Comparison of ENCODE assay signal across 10 mouse cellular contexts in the genomic region with DNA sequence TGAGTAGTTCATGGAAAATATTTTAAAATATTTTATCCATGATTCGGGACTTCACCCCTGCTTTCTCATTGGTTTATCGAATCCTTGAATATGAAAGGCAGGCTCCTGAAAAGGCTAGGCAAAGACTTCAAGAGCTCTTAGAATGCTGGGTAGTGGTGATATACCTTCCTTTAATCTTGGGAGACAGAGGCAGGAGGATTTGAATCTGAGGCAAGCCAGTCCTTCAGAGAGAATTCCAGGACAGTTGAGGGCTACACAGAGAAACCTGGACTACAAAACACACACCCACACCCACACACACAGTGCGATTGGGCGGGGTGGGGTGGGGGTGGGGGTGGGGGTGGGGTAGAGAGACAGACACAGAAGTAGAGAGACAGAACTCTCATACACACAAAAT. TPM values are rescaled to one million over a fixed set of nuclear protein-coding genes. Genes with fewer than 3 reads are reported as not detected.
DNase-seq lines count a peak whose midpoint lies in the region; ATAC-seq and TF ChIP-seq lines count a peak whose summit lies in the region.
"Had no signal": no experiment of that assay in that cellular context is flagged by ENCODE, and none has a peak within 500 bp of the region (broad histone marks: within the 10 kb centered on the region; RNA-seq: fewer than 3 reads in every experiment).

No protein-coding gene starts in this region.

- TF ChIP-seq RAD21 in CH12.LX (IDR thresholded peaks at IDR 0.05; ENCODE audit: low read depth, low read length) = no peak

- peaks cover 33% of the 10 kb centered on the region for H3K4me1 ChIP-seq in heart, embryonic 13.5 days
- peaks cover 3 to 31% of the 10 kb centered on the region in 2 experiments; a peak in 3 of 4 replicates for H3K4me1 ChIP-seq in CH12.LX (ENCODE audit: control insufficient read depth in 1 of 2, insufficient read depth in 2 of 2)
- peaks cover 12% of the 10 kb centered on the region for H3K4me1 ChIP-seq in embryonic facial prominence, embryonic 14.5 days (ENCODE audit: control insufficient read depth, insufficient read depth, low read length)
- H3K4me1 ChIP-seq in liver, embryonic 11.5 days (replicated peaks; ENCODE audit: control insufficient read depth, insufficient read depth, low read length) = peaks cover 11% of the 10 kb centered on the region

- no peaks in the 10 kb centered on the region for H3K27me3 ChIP-seq in heart, embryonic 13.5 days (replicated peaks)
- H3K27me3 ChIP-seq in CH12.LX (replicated peaks) = no peaks in the 10 kb centered on the region
- H3K27me3 ChIP-seq in embryonic facial prominence, embryonic 14.5 days (replicated peaks; ENCODE audit: control insufficient read depth, insufficient read depth, low read length) = no peaks in the 10 kb centered on the region
- H3K27me3 ChIP-seq in liver, embryonic 11.5 days (replicated peaks; ENCODE audit: control insufficient read depth, insufficient read depth, low read length) = no peaks in the 10 kb centered on the region

- H3K4me3 ChIP-seq in heart, embryonic 13.5 days = no peak overlapping the region
- H3K4me3 ChIP-seq in CH12.LX (replicated peaks in 1 of 3; ENCODE audit: low read depth in 2 of 3, low read length in 2 of 3, poor library complexity in 1 of 3) = no peak overlapping the region
- peak overlapping the region; percentile 47 for H3K4me3 ChIP-seq in embryonic facial prominence, embryonic 14.5 days (ENCODE audit: low read depth, low read length)
- peak overlapping the region; percentile 16; the same call in 1 of the 2 replicates for H3K4me3 ChIP-seq in liver, embryonic 11.5 days (ENCODE audit: low read depth, low read length)

- peak overlapping the region; percentile 70 for H3K4me2 ChIP-seq in heart, embryonic 13.5 days
- peak overlapping the region; percentile 93 for H3K4me2 ChIP-seq in CH12.LX (ENCODE audit: insufficient read depth, low read depth, poor library complexity, severe bottlenecking)
- peak overlapping the region; percentile 84 for H3K4me2 ChIP-seq in embryonic facial prominence, embryonic 14.5 days (ENCODE audit: low read depth, low read length)
- peak overlapping the region; percentile 60 for H3K4me2 ChIP-seq in liver, embryonic 11.5 days

- in situ Hi-C loops in CH12.LX (cut with MboI; ENCODE audit: low pct_ligation_motif_present, low pct_unique_long_range_greater_than_20kb, low sequenced_read_pairs) = no loop called here

- 9% methylated on average over 4 of the region's 4 CpGs for WGBS in heart, embryonic 13.5 days
- 2% methylated on average over 4 of the region's 4 CpGs for WGBS in embryonic facial prominence, embryonic 14.5 days
- 5% methylated on average over 4 of the region's 4 CpGs for WGBS in liver, embryonic 11.5 days

- DNase-seq in heart, adult 8-10 months (ENCODE audit: low spot score) = no peak
- DNase-seq in CH12.LX (ENCODE audit: extremely low read depth) = no peak
- no peak for DNase-seq in embryonic facial prominence, embryonic 14.5 days (ENCODE audit: low spot score)
- DNase-seq in liver, embryonic 11.5 days (ENCODE audit: low spot score) = no peak
- DNase-seq in adrenal gland, postnatal 36 days = no peak
- DNase-seq in gastrocnemius, adult 8-10 months (ENCODE audit: low spot score in 2 of 2) = no peak
- DNase-seq: lung, adult 18-20 months had no signal

- no peak for ATAC-seq in heart, embryonic 13.5 days (ENCODE audit: extremely low read depth, insufficient number of reproducible peaks, low FRiP score, low TSS enrichment)
- no peak for ATAC-seq in embryonic facial prominence, embryonic 14.5 days (ENCODE audit: low read depth)
- ATAC-seq in liver, embryonic 11.5 days (replicated peaks; ENCODE audit: low FRiP score) = no peak
- no peak for ATAC-seq in megakaryocyte-erythroid progenitor cell, adult 5-6 weeks (replicated peaks; ENCODE audit: low FRiP score, low TSS enrichment, poor library complexity, severe bottlenecking)

- dilution Hi-C loops in CH12.LX (cut with MboI; ENCODE audit: extremely low pct_ligation_motif_present, extremely low pct_unique_long_range_greater_than_20kb, low sequenced_read_pairs) = loop anchor here (10.0 kb wide), 1 partner anchor 53 kb away; a partner anchor contains a TSS

- TF ChIP-seq EP300 in CH12.LX (IDR thresholded peaks at IDR 0.05; ENCODE audit: low read length) = no peak

- H3K27ac ChIP-seq in heart, embryonic 13.5 days (replicated peaks) = peak overlapping the region; percentile 98
- peak overlapping the region; percentile 80 for H3K27ac ChIP-seq in CH12.LX (ENCODE audit: insufficient read depth, low read depth)
- peak overlapping the region; percentile 100 for H3K27ac ChIP-seq in embryonic facial prominence, embryonic 14.5 days (replicated peaks; ENCODE audit: low read depth, low read length)
- H3K27ac ChIP-seq in liver, embryonic 11.5 days (ENCODE audit: low read depth, low read length) = peak overlapping the region; percentile 100

- no peaks in the 10 kb centered on the region for H3K79me2 ChIP-seq in CH12.LX (replicated peaks; ENCODE audit: control insufficient read depth, extremely low read depth, insufficient read depth, poor library complexity, severe bottlenecking)

- peak overlapping the region; percentile 68 for H3K9ac ChIP-seq in heart, embryonic 13.5 days
- H3K9ac ChIP-seq in CH12.LX (ENCODE audit: insufficient read depth, low read depth) = peak overlapping the region; percentile 90
- peak overlapping the region; percentile 61; the same call in 1 of the 2 replicates for H3K9ac ChIP-seq in embryonic facial prominence, embryonic 14.5 days (ENCODE audit: low read depth, low read length)
- peak overlapping the region; percentile 74 for H3K9ac ChIP-seq in liver, embryonic 11.5 days (ENCODE audit: low read depth, low read length)

- H3K9me3 ChIP-seq in heart, embryonic 13.5 days = no peaks in the 10 kb centered on the region
- H3K9me3 ChIP-seq in CH12.LX (replicated peaks; ENCODE audit: low read length) = no peaks in the 10 kb centered on the region
- no peaks in the 10 kb centered on the region for H3K9me3 ChIP-seq in embryonic facial prominence, embryonic 14.5 days (ENCODE audit: control insufficient read depth, low read length)
- no peaks in the 10 kb centered on the region for H3K9me3 ChIP-seq in liver, embryonic 11.5 days (ENCODE audit: control insufficient read depth, low read length)
- H3K9me3 ChIP-seq: G1E had no signal

- no peak for TF ChIP-seq CTCF in CH12.LX (conservative IDR thresholded peaks at IDR 0.05 in 1 of 2, IDR thresholded peaks at IDR 0.05 in 1 of 2; ENCODE audit: low read depth in 2 of 2, low read length in 2 of 2)

- no peak; the same call in 1 of the 2 replicates for TF ChIP-seq POLR2A in CH12.LX (IDR thresholded peaks at IDR 0.05; ENCODE audit: low read depth, low read length)

- no peaks in the 10 kb centered on the region for H3K36me3 ChIP-seq in heart, embryonic 13.5 days
- no peaks in the 10 kb centered on the region for H3K36me3 ChIP-seq in CH12.LX (replicated peaks in 1 of 2; ENCODE audit: control insufficient read depth in 1 of 2, insufficient read depth in 1 of 2, low read length in 1 of 2)
- no peaks in the 10 kb centered on the region for H3K36me3 ChIP-seq in embryonic facial prominence, embryonic 14.5 days (ENCODE audit: control insufficient read depth, insufficient read depth, low read length)
- no peaks in the 10 kb centered on the region for H3K36me3 ChIP-seq in liver, embryonic 11.5 days (ENCODE audit: control insufficient read depth, insufficient read depth, low read length)
- H3K36me3 ChIP-seq: G1E had no signal

RNA-seq across cellular contexts. Expression of a gene that starts 1.4 kb away (rescaled TPM):
- 1.6 and 2.2 TPM in 2 replicates for polyA plus RNA-seq in heart, embryonic 13.5 days (2015; fragmentation: Nextera tagmentation; extraction: Ambion mirVana)
- total RNA-seq in heart, adult 8-10 months (2022) = 1 to 10 TPM; 2.6 to 6.9 (median 4.0) TPM
- total RNA-seq in CH12.LX (2012; rRNA removed) = 2,544 and 2,852 TPM in 2 replicates
- total RNA-seq in CH12.LX (2014; rRNA removed) = 34.5 and 54.6 TPM in 2 replicates
- polyA plus RNA-seq in CH12.LX (2012; ENCODE audit: insufficient read length, low read depth) = 0.53 and 1.3 TPM in 2 replicates
- 1.2 and 2.1 TPM in 2 replicates for polyA plus RNA-seq in embryonic facial prominence, embryonic 14.5 days (2014; fragmentation: Nextera tagmentation; extraction: Ambion mirVana)
- polyA plus RNA-seq in liver, embryonic 11.5 days (2014; fragmentation: Nextera tagmentation; extraction: Ambion mirVana) = 3.1 and 4.6 TPM in 2 replicates
- 10 to 100 TPM; 34.0 to 41.3 TPM for total RNA-seq in adrenal gland, postnatal 36 days (2021)
- 322 and 625 TPM in 2 replicates for total RNA-seq in megakaryocyte-erythroid progenitor cell, adult 5-6 weeks (2014; fragmentation: Nextera tagmentation)
- total RNA-seq in megakaryocyte-erythroid progenitor cell, adult 5-6 weeks (2017) = 4,065 and 6,565 TPM in 2 replicates
- 1 to 10 TPM; 1.1 to 1.6 (median 1.4) TPM for total RNA-seq in gastrocnemius, adult 8-10 months (2022)

RNA-seq across cellular contexts. Expression of a gene that starts 2.5 kb away (rescaled TPM):
- polyA plus RNA-seq in heart, embryonic 13.5 days (2015; fragmentation: Nextera tagmentation; extraction: Ambion mirVana) = 2.7 and 3.8 TPM in 2 replicates
- total RNA-seq in heart, adult 8-10 months (2022) = 1 to 10 TPM in 2 of 4 experiments, under 1 TPM in 1, not detected in 1; 0.82 to 5.6 (median 2.3) TPM
- total RNA-seq in CH12.LX (2012; rRNA removed) (1,821 and 1,847 TPM in 2 replicates), CH12.LX (2014; rRNA removed) (57.5 and 73.1 TPM in 2 replicates)
- 5.5 and 7.3 TPM in 2 replicates for polyA plus RNA-seq in CH12.LX (2012; ENCODE audit: insufficient read length, low read depth)
- polyA plus RNA-seq in embryonic facial prominence, embryonic 14.5 days (2014; fragmentation: Nextera tagmentation; extraction: Ambion mirVana) = 5.1 and 7.5 TPM in 2 replicates
- 6.1 and 6.7 TPM in 2 replicates for polyA plus RNA-seq in liver, embryonic 11.5 days (2014; fragmentation: Nextera tagmentation; extraction: Ambion mirVana)
- total RNA-seq in adrenal gland, postnatal 36 days (2021) = 10 to 100 TPM; 20.5 to 26.8 TPM
- 81.7 and 130 TPM in 2 replicates for total RNA-seq in megakaryocyte-erythroid progenitor cell, adult 5-6 weeks (2014; fragmentation: Nextera tagmentation)
- total RNA-seq in megakaryocyte-erythroid progenitor cell, adult 5-6 weeks (2017) = 369 and 555 TPM in 2 replicates
- not detected for total RNA-seq in gastrocnemius, adult 8-10 months (2022)

RNA-seq across cellular contexts. Expression of a gene that starts 3.0 kb away (rescaled TPM):
- polyA plus RNA-seq in heart, embryonic 13.5 days (2015; fragmentation: Nextera tagmentation; extraction: Ambion mirVana) = 20.1 and 20.3 TPM in 2 replicates
- 1 to 10 TPM in 3 of 4 experiments, not detected in 1; 2.4 to 8.4 (median 4.0) TPM for total RNA-seq in heart, adult 8-10 months (2022)
- total RNA-seq in CH12.LX (2012; rRNA removed) = 1,936 and 2,243 TPM in 2 replicates
- 24.9 and 32.6 TPM in 2 replicates for total RNA-seq in CH12.LX (2014; rRNA removed)
- 2.9 TPM in 2 replicates for polyA plus RNA-seq in CH12.LX (2012; ENCODE audit: insufficient read length, low read depth)
- 30.2 and 32.6 TPM in 2 replicates for polyA plus RNA-seq in embryonic facial prominence, embryonic 14.5 days (2014; fragmentation: Nextera tagmentation; extraction: Ambion mirVana)
- 38.5 and 42.1 TPM in 2 replicates for polyA plus RNA-seq in liver, embryonic 11.5 days (2014; fragmentation: Nextera tagmentation; extraction: Ambion mirVana)
- 10 to 100 TPM; 58.1 to 68.0 TPM for total RNA-seq in adrenal gland, postnatal 36 days (2021)
- 69.7 and 80.3 TPM in 2 replicates for total RNA-seq in megakaryocyte-erythroid progenitor cell, adult 5-6 weeks (2014; fragmentation: Nextera tagmentation)
- total RNA-seq in megakaryocyte-erythroid progenitor cell, adult 5-6 weeks (2017) = 1,316 and 2,308 TPM in 2 replicates
- 1 to 10 TPM in 2 of 4 experiments, under 1 TPM in 1, not detected in 1; 0.97 to 4.9 (median 3.5) TPM for total RNA-seq in gastrocnemius, adult 8-10 months (2022)

RNA-seq across cellular contexts. Expression of a gene that starts 4.2 kb away (rescaled TPM):
- polyA plus RNA-seq in heart, embryonic 13.5 days (2015; fragmentation: Nextera tagmentation; extraction: Ambion mirVana) = 5.5 and 6.3 TPM in 2 replicates
- 10 to 100 TPM in 1 of 4 experiments, 1 to 10 TPM in 3; 2.4 to 16.9 (median 4.5) TPM for total RNA-seq in heart, adult 8-10 months (2022)
- total RNA-seq in CH12.LX (2012; rRNA removed) = 1,913 and 2,096 TPM in 2 replicates
- 28.9 and 44.0 TPM in 2 replicates for total RNA-seq in CH12.LX (2014; rRNA removed)
- 5.4 and 5.5 TPM in 2 replicates for polyA plus RNA-seq in CH12.LX (2012; ENCODE audit: insufficient read length, low read depth)
- 6.6 and 11.5 TPM in 2 replicates for polyA plus RNA-seq in embryonic facial prominence, embryonic 14.5 days (2014; fragmentation: Nextera tagmentation; extraction: Ambion mirVana)
- 5.5 and 8.3 TPM in 2 replicates for polyA plus RNA-seq in liver, embryonic 11.5 days (2014; fragmentation: Nextera tagmentation; extraction: Ambion mirVana)
- 10 to 100 TPM; 54.7 to 79.9 TPM for total RNA-seq in adrenal gland, postnatal 36 days (2021)
- total RNA-seq in megakaryocyte-erythroid progenitor cell, adult 5-6 weeks (2014; fragmentation: Nextera tagmentation) = 324 and 486 TPM in 2 replicates
- 276 and 731 TPM in 2 replicates for total RNA-seq in megakaryocyte-erythroid progenitor cell, adult 5-6 weeks (2017)
- 1 to 10 TPM in 2 of 4 experiments, not detected in 2; 2.7 to 2.8 TPM for total RNA-seq in gastrocnemius, adult 8-10 months (2022)

RNA-seq across cellular contexts. Expression of a gene that starts 8.9 kb away (rescaled TPM):
- polyA plus RNA-seq in heart, embryonic 13.5 days (2015; fragmentation: Nextera tagmentation; extraction: Ambion mirVana) = 2.3 and 2.8 TPM in 2 replicates
- total RNA-seq in heart, adult 8-10 months (2022) = 1 to 10 TPM; 5.4 to 9.6 (median 6.8) TPM
- total RNA-seq in CH12.LX (2012; rRNA removed) (2,309 and 2,552 TPM in 2 replicates), CH12.LX (2014; rRNA removed) (14.3 and 24.8 TPM in 2 replicates)
- polyA plus RNA-seq in CH12.LX (2012; ENCODE audit: insufficient read length, low read depth) = 3.5 and 11.8 TPM in 2 replicates
- polyA plus RNA-seq in embryonic facial prominence, embryonic 14.5 days (2014; fragmentation: Nextera tagmentation; extraction: Ambion mirVana) = 3.5 and 4.7 TPM in 2 replicates
- polyA plus RNA-seq in liver, embryonic 11.5 days (2014; fragmentation: Nextera tagmentation; extraction: Ambion mirVana) = 4.0 TPM in 2 replicates
- 100 to 1,000 TPM; 115 to 122 TPM for total RNA-seq in adrenal gland, postnatal 36 days (2021)
- 164 and 186 TPM in 2 replicates for total RNA-seq in megakaryocyte-erythroid progenitor cell, adult 5-6 weeks (2014; fragmentation: Nextera tagmentation)
- total RNA-seq in megakaryocyte-erythroid progenitor cell, adult 5-6 weeks (2017) = 396 and 733 TPM in 2 replicates
- total RNA-seq in gastrocnemius, adult 8-10 months (2022) = 1 to 10 TPM in 2 of 4 experiments, under 1 TPM in 1, not detected in 1; 0.82 to 2.9 (median 1.8) TPM

Comparison
In these comparisons a context has a peak if more than half of its experiments do, and no peak if none do; other contexts are left out.
1. H3K4me3 ChIP-seq: peak in embryonic facial prominence, embryonic 14.5 days (single experiment) and liver, embryonic 11.5 days (single experiment); none in heart, embryonic 13.5 days (single experiment) and CH12.LX (0 of 3).
2. RNA of a gene that starts 1.4 kb away (total RNA-seq): 322 to 6,565 TPM in megakaryocyte-erythroid progenitor cell, adult 5-6 weeks, 34.5 to 2,852 TPM in CH12.LX and 34.0 to 41.3 TPM in adrenal gland, postnatal 36 days; 2.6 to 6.9 TPM in heart, adult 8-10 months and 1.1 to 1.6 TPM in gastrocnemius, adult 8-10 months; every median in the first group is over 4 times any median in the second.
3. Peak in every context shown above with its lines, with median percentiles within 50 percentile points of each other: H3K27ac ChIP-seq, H3K4me2 ChIP-seq and H3K9ac ChIP-seq.